In the genomic region with DNA sequence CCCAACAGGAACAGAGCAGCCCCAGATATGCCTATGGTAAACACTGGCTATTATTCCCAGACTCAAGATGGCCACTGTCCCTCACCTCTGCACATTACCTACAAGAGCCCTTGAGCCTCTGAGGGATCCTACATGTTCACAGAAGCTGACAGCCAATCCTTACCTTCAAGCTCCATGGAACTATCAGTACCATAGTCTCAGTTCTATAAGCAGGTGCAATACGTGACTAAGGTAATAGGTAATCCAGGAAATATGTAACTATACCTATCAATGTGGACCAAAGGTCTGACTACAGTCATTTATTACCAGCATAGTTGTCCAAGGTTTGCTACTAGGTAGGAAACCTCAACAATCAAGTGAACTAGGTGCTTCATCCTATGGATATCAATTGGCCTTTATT, we compare ENCODE assay signal across 50 mouse cellular contexts. TPM values are rescaled to one million over a fixed set of nuclear protein-coding genes. Genes with fewer than 3 reads are reported as not detected.
"Had no signal": no experiment of that assay in that cellular context is flagged by ENCODE, and none has a peak within 500 bp of the region (broad histone marks: within the 10 kb centered on the region; RNA-seq: fewer than 3 reads in every experiment).

No protein-coding gene starts in this region.

- H3K9ac ChIP-seq: heart, embryonic 12.5 days; heart, embryonic 13.5 days; heart, embryonic 15.5 days; hindbrain, embryonic 12.5 days; hindbrain, embryonic 13.5 days; hindbrain, embryonic 14.5 days; hindbrain, embryonic 15.5 days; kidney, embryonic 15.5 days had no signal

- H3K4me2 ChIP-seq: heart, embryonic 11.5 days; heart, embryonic 12.5 days; heart, embryonic 13.5 days; heart, embryonic 15.5 days; hindbrain, embryonic 12.5 days; hindbrain, embryonic 13.5 days; hindbrain, embryonic 14.5 days; hindbrain, embryonic 15.5 days; kidney, embryonic 15.5 days had no signal

- H3K27me3 ChIP-seq: heart, embryonic 12.5 days; heart, embryonic 13.5 days; heart, embryonic 15.5 days; hindbrain, embryonic 12.5 days; hindbrain, embryonic 13.5 days; hindbrain, embryonic 15.5 days; kidney, embryonic 15.5 days had no signal

- H3K36me3 ChIP-seq: heart, embryonic 10.5 days; heart, embryonic 12.5 days; heart, embryonic 13.5 days; heart, embryonic 15.5 days; hindbrain, embryonic 10.5 days; hindbrain, embryonic 12.5 days; hindbrain, embryonic 13.5 days; hindbrain, embryonic 15.5 days; kidney, embryonic 15.5 days had no signal

- H3K4me1 ChIP-seq: heart, embryonic 10.5 days; heart, embryonic 12.5 days; heart, embryonic 13.5 days; heart, embryonic 15.5 days; hindbrain, embryonic 10.5 days; hindbrain, embryonic 12.5 days; hindbrain, embryonic 13.5 days; hindbrain, embryonic 15.5 days; kidney, embryonic 15.5 days had no signal

- H3K9me3 ChIP-seq: heart, embryonic 15.5 days had no signal

- H3K4me3 ChIP-seq: heart, embryonic 10.5 days; heart, embryonic 12.5 days; heart, embryonic 13.5 days; heart, embryonic 15.5 days; hindbrain, embryonic 10.5 days; hindbrain, embryonic 12.5 days; hindbrain, embryonic 13.5 days; hindbrain, embryonic 15.5 days; kidney, embryonic 15.5 days; layer of hippocampus, adult 2 months; left cerebral cortex, adult 2 months had no signal

- H3K27ac ChIP-seq: heart, embryonic 10.5 days; heart, embryonic 13.5 days; heart, embryonic 15.5 days; hindbrain, embryonic 10.5 days; hindbrain, embryonic 12.5 days; hindbrain, embryonic 13.5 days; hindbrain, embryonic 14.5 days; hindbrain, embryonic 15.5 days; hindbrain, postnatal 0 days; kidney, embryonic 15.5 days; kidney, postnatal 0 days; layer of hippocampus, adult 2 months; left cerebral cortex, adult 2 months had no signal

- DNase-seq: heart, postnatal 10 days; heart, postnatal 14 days; heart, postnatal 36 days; heart, postnatal 4 days; kidney, adult 11 months; kidney, adult 18-20 months; kidney, adult 2 months; kidney, adult 8-10 months; kidney, adult 9 months; kidney, postnatal 10 days; kidney, postnatal 14 days; kidney, postnatal 25 days; kidney, postnatal 36 days; kidney, postnatal 4 days; layer of hippocampus, adult 9-11 months; layer of hippocampus, postnatal 36 days had no signal

- ATAC-seq: hindbrain, embryonic 16.5 days; hindbrain, postnatal 0 days; inflammation-experienced regulatory T-cells, adult 6 months had no signal

RNA-seq across cellular contexts. Expression of a gene that starts 1.1 kb away (rescaled TPM):
- total RNA-seq: heart, adult 8-10 months; heart, postnatal 10 days; heart, postnatal 14 days; heart, postnatal 25 days; heart, postnatal 36 days; heart, postnatal 4 days; hematopoietic stem cell, adult 5-6 weeks; hindbrain, postnatal 0 days; layer of hippocampus, adult 18-20 months; layer of hippocampus, adult 2 months; layer of hippocampus, adult 8-10 months; layer of hippocampus, postnatal 10 days; layer of hippocampus, postnatal 14 days; layer of hippocampus, postnatal 25 days; layer of hippocampus, postnatal 36 days; left cerebral cortex, adult 18-20 months; left cerebral cortex, adult 2 months had no signal
- polyA plus RNA-seq: heart, embryonic 10.5 days; heart, embryonic 11.5 days; heart, embryonic 12.5 days; heart, embryonic 13.5 days; heart, embryonic 14.5 days; heart, embryonic 15.5 days; heart, embryonic 16.5 days; heart, postnatal 0 days; hindbrain, embryonic 10.5 days; hindbrain, embryonic 11.5 days; hindbrain, embryonic 12.5 days; hindbrain, embryonic 13.5 days; hindbrain, embryonic 14.5 days; hindbrain, embryonic 15.5 days; hindbrain, embryonic 16.5 days; hindbrain, postnatal 0 days; inflammation-experienced regulatory T-cells, adult 6 months; intestine, embryonic 14.5 days; kidney, adult 2 months; kidney, embryonic 14.5 days; kidney, embryonic 15.5 days; kidney, embryonic 16.5 days; kidney, postnatal 0 days; large intestine, adult 2 months had no signal
